Mouse (Mus musculus) ES-Bruce4 (cell line): ENCODE data around the gene Tspo.

Experiments used
- CTCF ChIP-seq: IDR thresholded peaks from one replicate; pipeline ENCODE4 v1.8.1; 2011; ENCODE audit warnings: low read depth, low read length
- EP300 ChIP-seq: IDR thresholded peaks from 2 replicates; pipeline ENCODE4 v1.6.1; 2011; ENCODE audit warnings: low read depth, low read length; ENCODE audit not compliant: insufficient read depth
- POLR2A ChIP-seq: IDR thresholded peaks from one replicate; pipeline ENCODE4 v1.8.1; 2011; ENCODE audit warnings: low read length; ENCODE audit not compliant: insufficient read depth

DNA sequence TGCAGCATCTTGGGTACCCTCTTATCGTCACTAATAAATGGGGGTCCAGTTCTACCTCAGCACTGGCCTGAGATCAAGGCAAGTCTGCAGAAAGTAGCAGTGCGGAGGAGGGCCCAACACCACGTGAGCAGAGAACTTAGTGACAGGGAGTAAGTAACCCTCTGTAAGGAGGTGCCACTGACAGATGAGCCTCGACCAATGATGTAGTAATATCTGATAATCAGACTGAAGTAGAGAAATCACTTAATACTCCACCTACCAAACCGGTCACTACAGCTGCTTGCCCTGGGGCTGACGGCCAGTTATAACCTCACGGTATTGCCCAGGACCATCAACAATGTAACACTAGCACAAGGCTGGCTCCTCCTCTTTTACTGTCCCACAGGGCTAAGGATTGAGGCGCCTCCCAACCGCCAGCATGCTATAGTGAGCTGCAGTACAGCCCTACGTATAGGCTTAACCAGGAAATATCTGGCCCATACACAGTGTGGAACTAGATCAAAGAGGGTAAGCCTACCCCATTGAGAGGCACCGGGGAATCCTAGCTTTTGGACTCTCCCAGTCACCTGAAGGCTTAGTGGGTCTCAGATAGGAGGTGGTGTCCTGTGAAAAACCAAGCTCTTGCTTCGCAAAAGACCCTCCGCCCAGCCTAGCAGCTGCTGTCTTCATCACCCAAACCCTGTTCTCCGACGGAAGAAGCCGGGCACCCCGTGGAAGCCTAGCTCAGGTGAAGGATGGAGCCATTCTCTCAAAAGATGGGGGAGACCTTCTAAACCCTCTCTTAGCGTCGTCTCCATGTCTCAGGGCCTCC, 30.5 kb downstream of the Tspo start:
- TF ChIP-seq POLR2A, result no peak
- no peak for TF ChIP-seq CTCF
- no peak for TF ChIP-seq EP300
